Comparison of ENCODE assay signal across 9 mouse cellular contexts in the genomic region with DNA sequence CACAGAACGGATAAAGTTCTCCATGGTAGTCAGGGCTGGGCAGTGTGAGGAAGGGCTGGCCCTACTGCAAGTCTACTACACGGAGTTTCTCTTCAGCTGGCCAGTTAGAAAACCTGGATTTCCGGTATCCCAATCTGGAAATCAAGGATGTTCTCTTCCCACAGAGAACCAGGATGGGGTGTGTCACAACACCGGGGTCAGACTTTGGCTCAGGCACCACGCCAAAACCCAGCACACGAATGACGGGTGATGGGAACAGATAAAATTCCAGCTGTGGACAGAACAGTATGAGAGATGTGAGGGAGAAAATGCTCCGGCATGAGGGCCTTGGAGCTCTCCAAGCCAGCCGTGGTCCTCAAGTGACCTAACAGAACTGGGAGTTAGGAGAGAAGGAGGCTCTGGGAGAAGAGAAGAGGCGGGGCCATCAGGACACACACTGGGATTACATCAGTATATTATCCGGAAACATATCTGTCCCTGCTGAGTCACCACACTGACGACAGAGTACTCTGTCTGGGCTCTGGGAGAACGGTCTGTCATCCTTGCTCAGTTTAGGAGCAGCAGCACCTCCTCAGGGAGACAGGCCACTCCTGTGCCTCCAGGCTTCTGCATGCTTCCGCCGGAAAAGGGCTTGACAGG.
DNase-seq lines count a peak whose midpoint lies in the region; ATAC-seq and TF ChIP-seq lines count a peak whose summit lies in the region.
"Had no signal": no experiment of that assay in that cellular context is flagged by ENCODE, and none has a peak within 500 bp of the region (broad histone marks: within the 10 kb centered on the region; RNA-seq: fewer than 3 reads in every experiment).

No protein-coding gene starts in this region.

- DNase-seq in ovary, postnatal 14 days (ENCODE audit: low spot score) = peak; percentile 3
- DNase-seq in ovary, postnatal 10 days (ENCODE audit: low spot score) = no peak
- peak; percentile 59 for DNase-seq in gastrocnemius, adult 2 months
- DNase-seq in stomach, postnatal 0 days (ENCODE audit: low spot score) = no peak
- no peak for DNase-seq in cerebellum, postnatal 4 days (ENCODE audit: low spot score in 2 of 2)
- DNase-seq: midbrain, embryonic 14.5 days had no signal

- H3K9me3 ChIP-seq in kidney, embryonic 14.5 days (ENCODE audit: control insufficient read depth, low read length) = no peaks in the 10 kb centered on the region
- H3K9me3 ChIP-seq in stomach, postnatal 0 days (ENCODE audit: control insufficient read depth, low read length) = no peaks in the 10 kb centered on the region
- no peaks in the 10 kb centered on the region for H3K9me3 ChIP-seq in forebrain, embryonic 16.5 days (ENCODE audit: control insufficient read depth, low read length)
- H3K9me3 ChIP-seq: embryonic facial prominence, embryonic 15.5 days had no signal

- peaks cover 15% of the 10 kb centered on the region for H3K4me1 ChIP-seq in kidney, embryonic 14.5 days (ENCODE audit: control insufficient read depth, insufficient read depth, low read length)
- H3K4me1 ChIP-seq in stomach, postnatal 0 days (replicated peaks; ENCODE audit: control insufficient read depth, insufficient read depth) = 0 out of 2 replicates have a peak, but pooled peaks cover 2% of the 10 kb centered on the region
- H3K4me1 ChIP-seq in forebrain, embryonic 16.5 days (replicated peaks; ENCODE audit: control insufficient read depth, insufficient read depth, low read length) = peaks cover 3% of the 10 kb centered on the region

- peak overlapping the region; percentile 40 for H3K4me3 ChIP-seq in gastrocnemius, adult 2 months
- no peak overlapping the region for H3K4me3 ChIP-seq in kidney, embryonic 14.5 days (ENCODE audit: low read length)
- no peak overlapping the region for H3K4me3 ChIP-seq in stomach, postnatal 0 days (ENCODE audit: low read depth, low read length)
- no peak overlapping the region for H3K4me3 ChIP-seq in forebrain, embryonic 16.5 days (replicated peaks; ENCODE audit: low read length)
- H3K4me3 ChIP-seq: embryonic facial prominence, embryonic 15.5 days had no signal

- TF ChIP-seq EP300 in stomach, postnatal 0 days (optimal IDR thresholded peaks at IDR 0.05) = no peak

- WGBS in kidney, embryonic 14.5 days = 65% methylated on average over 15 of the region's 15 CpGs
- WGBS in stomach, postnatal 0 days = 42% methylated on average over 15 of the region's 15 CpGs
- 85% methylated on average over 15 of the region's 15 CpGs for WGBS in forebrain, embryonic 16.5 days

- no peak overlapping the region for H3K4me2 ChIP-seq in kidney, embryonic 14.5 days (replicated peaks; ENCODE audit: low read depth, low read length)
- no peak overlapping the region for H3K4me2 ChIP-seq in stomach, postnatal 0 days (replicated peaks; ENCODE audit: low read depth)
- H3K4me2 ChIP-seq in forebrain, embryonic 16.5 days (ENCODE audit: low read length) = no peak overlapping the region
- H3K4me2 ChIP-seq: embryonic facial prominence, embryonic 15.5 days had no signal

- ATAC-seq in kidney, embryonic 14.5 days (ENCODE audit: low FRiP score, low TSS enrichment) = 0 out of 2 replicates have a peak, but pooled peaks have one; percentile 6
- peak; percentile 72; the same call in 1 of the 2 replicates for ATAC-seq in stomach, postnatal 0 days (ENCODE audit: low FRiP score, low TSS enrichment)
- no peak for ATAC-seq in forebrain, embryonic 16.5 days

- H3K9ac ChIP-seq in kidney, embryonic 14.5 days (ENCODE audit: low read depth, low read length) = no peak overlapping the region
- no peak overlapping the region for H3K9ac ChIP-seq in stomach, postnatal 0 days (ENCODE audit: low read length)
- H3K9ac ChIP-seq in forebrain, embryonic 16.5 days (replicated peaks; ENCODE audit: low read depth, low read length) = no peak overlapping the region
- H3K9ac ChIP-seq: embryonic facial prominence, embryonic 15.5 days had no signal

- H3K27me3 ChIP-seq in kidney, embryonic 14.5 days (ENCODE audit: control insufficient read depth, insufficient read depth, low read length) = no peaks in the 10 kb centered on the region
- no peaks in the 10 kb centered on the region for H3K27me3 ChIP-seq in stomach, postnatal 0 days (ENCODE audit: control insufficient read depth, insufficient read depth, low read length)
- H3K27me3 ChIP-seq in forebrain, embryonic 16.5 days (replicated peaks; ENCODE audit: control insufficient read depth, insufficient read depth, low read length) = no peaks in the 10 kb centered on the region
- H3K27me3 ChIP-seq: embryonic facial prominence, embryonic 15.5 days had no signal

- no peaks in the 10 kb centered on the region for H3K36me3 ChIP-seq in kidney, embryonic 14.5 days (ENCODE audit: control insufficient read depth, insufficient read depth, low read length)
- no peaks in the 10 kb centered on the region for H3K36me3 ChIP-seq in stomach, postnatal 0 days (ENCODE audit: control insufficient read depth, insufficient read depth, low read length)
- no peaks in the 10 kb centered on the region for H3K36me3 ChIP-seq in forebrain, embryonic 16.5 days (ENCODE audit: control insufficient read depth, insufficient read depth)
- H3K36me3 ChIP-seq: embryonic facial prominence, embryonic 15.5 days had no signal

- no peak for TF ChIP-seq CTCF in gastrocnemius, adult 2 months (IDR thresholded peaks at IDR 0.05)
- TF ChIP-seq CTCF in stomach, postnatal 0 days (IDR thresholded peaks at IDR 0.05; ENCODE audit: low read depth) = no peak

- peak overlapping the region; percentile 64 for H3K27ac ChIP-seq in gastrocnemius, adult 2 months
- no peak overlapping the region for H3K27ac ChIP-seq in kidney, embryonic 14.5 days (ENCODE audit: low read depth, low read length)
- H3K27ac ChIP-seq in stomach, postnatal 0 days (replicated peaks) = no peak overlapping the region
- no peak overlapping the region for H3K27ac ChIP-seq in forebrain, embryonic 16.5 days (ENCODE audit: low read length)
- H3K27ac ChIP-seq: embryonic facial prominence, embryonic 15.5 days had no signal

- intact Hi-C loops in gastrocnemius, adult 2 months (cut with DNase I) = loop anchor here (5.0 kb wide), 1 partner anchor 120 kb away; no protein-coding TSS in a partner anchor

Comparison
In these comparisons a context has a peak if more than half of its experiments do, and no peak if none do; other contexts are left out.
1. DNase-seq: peak in ovary, postnatal 14 days (single experiment) and gastrocnemius, adult 2 months (single experiment); none in ovary, postnatal 10 days (single experiment), stomach, postnatal 0 days (single experiment) and cerebellum, postnatal 4 days (0 of 2).